Mouse (Mus musculus) CH12F3 (cell line): Measurements from ENCODE around the gene Timm50.

Experiments used
- in situ Hi-C: fragments of 300-500 bp; cut with MboI; formaldehyde crosslinking; loops from 2 replicates; pipeline ENCODE4 v1.14.3; 2020; ENCODE audit warnings: low sequenced_read_pairs

Timm50 gene

DNA sequence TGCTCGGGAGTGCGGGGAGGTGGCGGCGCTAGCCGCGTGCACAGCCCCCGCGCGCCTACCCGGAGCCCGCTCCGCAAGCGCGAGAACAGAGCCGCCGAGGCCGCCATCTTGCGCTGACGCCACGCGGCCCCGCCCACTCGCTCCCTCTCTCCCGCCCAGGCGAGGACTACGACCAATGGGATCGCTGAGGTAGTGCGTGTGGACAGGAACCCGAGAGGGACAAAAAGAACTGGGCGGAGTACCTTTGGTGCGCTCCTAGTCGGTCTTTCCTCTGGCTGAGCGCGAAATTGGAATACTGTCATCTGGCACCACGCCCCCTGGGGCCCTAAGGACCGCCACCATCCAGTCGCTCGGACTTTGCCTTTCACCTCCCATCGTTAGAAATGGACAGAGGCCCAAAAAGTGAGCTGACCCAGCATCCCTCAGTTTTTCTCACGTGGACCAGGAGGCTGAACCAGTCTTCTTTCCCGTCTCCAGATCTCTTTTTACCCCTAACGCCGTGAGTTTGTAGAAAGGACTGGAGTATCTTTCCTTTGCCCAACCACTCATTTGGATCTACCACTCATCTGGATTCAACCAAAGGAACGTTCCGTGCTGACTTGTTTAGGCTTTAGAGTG lies at the start of gene Timm50:
Timm50 (minus strand) TSS at position 147 of the 618 bp plus-strand sequence.
- in situ Hi-C loops: no loop called here

DNA sequence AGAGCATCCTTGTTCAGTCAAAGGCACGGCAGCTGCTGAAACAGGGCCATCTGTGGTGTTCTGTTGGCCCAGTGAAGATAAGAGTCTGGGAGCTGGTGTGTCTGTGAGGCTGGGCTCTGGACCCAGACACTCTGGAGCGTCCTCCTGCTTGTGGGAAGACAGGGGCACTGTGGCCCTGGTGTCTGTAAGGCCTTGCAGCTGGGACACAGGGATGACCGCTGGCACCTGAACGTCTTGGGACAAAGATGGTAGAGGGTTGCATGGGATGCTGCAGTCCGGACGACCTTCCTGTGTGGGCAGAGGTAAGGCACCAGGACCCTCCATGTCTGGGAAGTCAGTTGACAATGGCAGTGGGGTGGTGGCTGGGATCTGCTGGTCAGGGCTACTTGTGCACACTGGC lies 48.4 kb upstream of the Timm50 start:
- in situ Hi-C loops: no loop called here

DNA sequence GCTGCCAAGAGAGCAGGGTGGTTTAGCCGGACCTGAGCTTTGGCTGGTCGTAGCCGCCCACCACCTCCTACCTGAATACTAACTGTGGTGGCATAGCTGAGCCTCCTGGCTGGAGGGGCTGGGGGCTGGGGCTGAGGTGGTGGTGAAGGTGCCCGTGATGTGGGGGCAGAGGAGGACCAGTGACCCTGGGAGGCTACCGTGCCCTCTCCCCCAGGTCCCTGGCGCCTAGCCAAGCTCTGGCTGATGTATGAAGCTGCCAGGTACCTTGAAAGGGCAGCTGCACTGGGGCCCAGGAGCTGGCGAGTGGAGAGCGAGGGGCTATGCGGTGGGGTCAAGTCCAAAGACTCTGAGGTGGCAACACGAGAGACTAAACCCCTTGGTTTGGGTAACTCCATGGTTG lies 48.0 kb upstream of the Timm50 start:
- in situ Hi-C loops: no loop called here

DNA sequence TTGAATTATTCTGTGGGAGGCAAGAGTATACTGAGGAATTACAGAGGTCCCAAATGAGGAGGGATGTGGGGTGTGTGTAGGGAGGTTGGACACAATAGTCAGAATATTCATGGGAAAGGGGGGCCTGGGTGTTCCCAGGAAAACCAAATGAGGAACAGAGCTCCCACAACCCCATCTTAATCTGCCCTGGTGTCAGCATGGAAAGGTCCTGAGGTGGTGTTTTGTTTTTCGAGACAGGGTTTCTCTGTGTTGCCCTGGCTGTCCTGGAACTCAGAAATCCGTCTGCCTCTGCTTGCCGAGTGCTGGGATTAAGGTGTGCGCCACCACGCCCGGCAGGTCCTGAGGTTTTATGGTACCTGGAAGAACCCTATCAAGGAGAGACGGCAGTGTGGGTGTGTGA lies 46.6 kb upstream of the Timm50 start:
- in situ Hi-C loops: no loop called here

DNA sequence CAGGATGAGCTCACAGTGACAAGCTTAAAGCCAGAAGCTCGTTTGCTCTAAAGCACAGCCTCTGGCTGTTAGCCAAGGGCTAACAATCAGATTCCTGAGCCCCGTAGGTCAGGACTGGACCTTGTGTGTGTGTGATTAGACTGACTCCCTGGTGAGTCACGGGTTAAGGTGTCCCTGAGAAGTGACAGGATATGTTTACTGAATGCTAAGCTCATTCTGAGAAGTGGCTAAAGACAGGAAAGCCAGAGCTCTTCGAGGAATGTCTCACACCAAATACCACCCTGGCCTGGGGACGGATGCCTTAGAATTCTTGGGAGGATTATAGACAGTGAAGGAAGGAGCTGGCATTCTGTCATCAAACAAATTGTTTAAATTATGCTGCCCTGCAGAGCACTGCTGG lies 46.1 kb upstream of the Timm50 start:
- in situ Hi-C loops: no loop called here

DNA sequence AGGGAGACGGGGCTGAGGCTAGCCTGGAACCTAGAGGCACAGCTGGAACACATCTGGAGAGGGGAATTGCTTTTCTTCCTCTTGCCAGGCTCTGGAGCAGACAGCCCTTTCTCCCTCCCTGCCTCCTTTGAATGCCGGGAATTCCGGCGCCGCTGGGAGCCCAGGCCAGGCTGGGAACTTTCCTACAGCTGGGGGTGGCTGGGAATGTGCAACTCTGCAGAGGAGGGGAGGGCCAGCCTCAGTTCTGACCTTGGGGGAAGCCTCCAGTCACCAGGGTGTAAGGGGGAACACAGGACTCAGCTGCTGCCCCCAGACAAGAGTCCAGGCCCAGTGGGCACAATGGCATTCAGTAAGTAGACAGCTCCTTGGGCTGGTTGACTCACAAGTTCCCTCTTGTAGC lies 45.1 kb upstream of the Timm50 start:
- in situ Hi-C loops: no loop called here

DNA sequence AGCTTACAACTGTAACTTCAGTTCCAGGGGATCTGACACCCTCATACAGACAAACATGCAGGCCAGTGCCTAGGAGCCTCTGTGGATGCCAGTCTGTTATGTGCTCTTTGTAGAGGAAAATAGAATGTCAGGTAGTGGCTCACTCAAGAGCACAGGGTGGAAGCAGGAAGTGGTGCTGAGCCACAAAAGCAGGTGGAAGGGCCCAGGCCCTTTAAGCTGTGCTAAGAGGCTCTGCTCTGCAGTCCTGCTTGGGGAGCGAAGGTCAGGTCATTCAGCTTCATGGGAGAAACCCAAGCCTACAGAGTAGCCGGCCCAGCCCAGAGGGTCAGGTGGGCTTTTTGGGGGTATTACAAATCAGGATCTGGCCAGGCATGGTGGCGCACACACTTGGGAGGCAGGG lies 43.3 kb upstream of the Timm50 start:
- in situ Hi-C loops: no loop called here

DNA sequence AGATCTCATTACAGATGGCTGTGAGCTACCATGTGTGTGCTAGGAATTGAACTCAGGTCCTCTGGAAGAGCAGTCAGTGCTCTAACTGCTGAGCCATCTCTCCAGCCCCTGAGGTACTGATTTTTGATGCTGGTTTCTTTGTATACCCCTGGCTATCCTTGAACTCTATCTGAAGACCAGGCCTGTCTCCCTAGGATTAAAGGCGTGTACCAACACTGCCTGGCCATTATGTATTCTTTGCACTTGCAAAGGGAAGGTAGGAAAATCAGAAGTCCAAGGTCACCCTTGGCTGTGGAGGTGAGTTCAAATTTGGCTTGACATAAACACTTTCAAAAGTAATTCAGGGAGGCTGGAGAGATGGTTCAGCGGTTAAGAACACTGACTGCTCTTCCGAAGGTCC lies 42.7 kb upstream of the Timm50 start:
- in situ Hi-C loops: no loop called here

DNA sequence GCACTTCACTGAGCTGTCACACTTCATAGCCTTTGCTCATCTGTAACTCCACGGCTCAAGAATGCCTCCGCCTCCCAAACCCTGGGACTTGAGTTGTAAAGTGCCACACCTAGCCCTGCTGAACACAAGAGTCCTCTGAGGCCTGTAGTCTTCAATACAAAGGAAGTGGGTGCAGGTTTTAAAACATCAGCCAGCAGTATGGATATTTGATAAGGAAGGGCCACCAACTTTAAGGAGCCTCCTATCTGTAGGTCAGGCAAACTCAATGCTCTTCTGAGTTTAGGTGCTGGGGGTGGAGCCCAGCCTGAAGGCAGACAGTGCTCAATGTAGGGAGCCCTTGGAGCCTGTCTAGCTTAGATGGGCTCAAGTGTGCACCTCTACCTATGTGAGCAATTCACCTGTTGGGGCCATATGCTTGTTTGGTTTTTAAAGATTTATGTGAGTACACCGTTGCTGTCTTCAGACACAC lies 42.3 kb upstream of the Timm50 start:
- in situ Hi-C loops: no loop called here

DNA sequence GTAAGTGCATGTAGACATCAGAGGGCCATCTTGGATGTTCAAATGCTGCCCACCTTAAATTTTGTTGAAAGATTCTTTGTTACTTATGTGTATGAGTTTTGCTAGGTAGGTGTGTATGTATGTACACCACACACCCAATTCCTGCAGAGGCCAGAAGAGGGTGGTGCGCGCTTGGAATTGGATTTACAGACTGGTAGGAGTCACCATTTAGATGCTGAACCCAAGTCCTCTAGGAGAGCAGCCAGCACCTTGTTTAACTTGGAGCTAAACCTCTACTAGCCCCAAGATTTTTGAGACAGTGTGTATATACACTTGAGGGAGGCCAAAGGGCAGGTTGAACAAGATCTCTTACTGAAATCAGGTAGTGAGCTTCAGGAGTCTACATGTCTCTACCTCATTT lies 41.4 kb upstream of the Timm50 start:
- in situ Hi-C loops: no loop called here

DNA sequence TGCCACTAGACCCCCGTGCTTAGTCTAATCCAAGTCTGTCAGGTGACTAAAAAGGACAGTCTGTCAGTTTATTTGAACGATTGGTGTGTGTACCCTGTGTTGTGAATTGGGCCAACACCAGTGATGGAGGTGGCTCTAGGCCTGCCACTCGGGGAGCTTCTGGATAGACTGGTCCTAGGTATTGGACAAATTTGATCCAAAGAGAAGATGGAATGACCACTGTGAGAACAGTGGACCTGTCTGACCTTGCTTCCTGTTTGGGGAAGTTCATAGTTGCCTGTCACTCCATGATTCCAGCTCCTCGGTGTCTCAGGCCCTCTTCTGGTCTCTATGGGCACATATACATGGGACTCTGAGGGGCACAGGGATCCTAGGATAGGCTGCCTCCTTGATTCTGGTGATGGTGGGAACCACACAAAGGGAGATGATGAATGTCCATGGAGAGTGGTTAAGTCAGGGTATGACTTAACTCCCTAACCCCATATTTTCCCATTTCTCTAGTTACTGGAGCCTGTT lies 39.9 kb upstream of the Timm50 start:
- in situ Hi-C loops: no loop called here

DNA sequence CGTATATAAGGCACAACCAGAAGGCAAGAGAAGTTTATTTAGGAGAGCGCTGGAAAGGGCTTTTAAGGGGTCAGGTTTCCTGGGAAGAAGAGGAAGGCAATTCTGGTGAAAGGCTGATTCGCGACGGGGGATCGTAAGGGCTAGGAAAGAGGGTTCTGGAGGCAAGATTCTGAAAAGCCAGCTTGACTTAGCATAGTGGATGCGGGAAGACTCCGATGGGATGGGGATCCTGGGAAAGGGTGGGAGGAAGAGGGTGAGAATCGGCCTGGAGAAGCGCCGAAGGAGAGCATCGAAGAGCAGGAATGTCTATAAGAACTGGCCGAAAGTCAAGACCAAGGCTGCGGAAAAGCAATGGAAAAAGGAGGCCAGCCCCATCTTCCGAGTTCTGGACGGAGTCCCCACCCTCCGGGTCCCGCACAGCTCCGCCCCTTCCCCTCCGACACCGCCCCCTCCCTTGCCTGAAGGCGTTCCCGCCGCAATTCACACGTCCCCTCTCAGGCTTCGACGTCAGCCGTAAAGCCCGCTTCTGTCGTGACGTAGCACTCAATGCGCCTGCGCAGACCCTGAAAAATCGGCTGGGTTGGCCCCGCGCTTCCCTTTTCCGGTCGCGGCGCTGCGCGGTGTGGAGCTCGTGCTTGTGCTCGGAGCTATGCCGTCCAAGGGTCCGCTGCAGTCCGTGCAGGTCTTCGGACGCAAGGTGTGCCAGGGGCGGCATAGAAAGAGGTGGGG lies 38.4 kb upstream of the Timm50 start, which contains the start of gene Rps16:
Rps16 (plus strand) TSS at position 498 of the 729 bp plus-strand sequence.
- in situ Hi-C loops: no loop called here

DNA sequence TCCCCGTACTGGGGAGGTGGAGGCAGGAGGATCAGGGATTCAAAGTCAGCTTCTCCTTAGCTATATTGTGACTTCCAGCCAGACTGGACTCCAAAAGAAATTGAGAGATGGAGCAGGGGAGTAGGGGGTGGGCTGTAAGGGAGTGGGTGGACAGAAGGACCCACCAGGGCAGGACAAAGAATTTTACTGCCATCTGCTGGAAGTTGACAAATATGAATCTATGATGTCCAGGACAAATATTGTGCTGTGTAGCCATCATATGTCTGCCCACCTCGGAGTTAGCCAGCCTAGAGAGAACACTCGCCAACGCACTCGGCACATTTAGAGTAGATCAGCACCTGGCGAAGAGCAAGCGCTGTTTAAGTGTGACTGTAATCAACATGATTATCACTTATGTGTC lies 36.7 kb upstream of the Timm50 start:
- in situ Hi-C loops: no loop called here

DNA sequence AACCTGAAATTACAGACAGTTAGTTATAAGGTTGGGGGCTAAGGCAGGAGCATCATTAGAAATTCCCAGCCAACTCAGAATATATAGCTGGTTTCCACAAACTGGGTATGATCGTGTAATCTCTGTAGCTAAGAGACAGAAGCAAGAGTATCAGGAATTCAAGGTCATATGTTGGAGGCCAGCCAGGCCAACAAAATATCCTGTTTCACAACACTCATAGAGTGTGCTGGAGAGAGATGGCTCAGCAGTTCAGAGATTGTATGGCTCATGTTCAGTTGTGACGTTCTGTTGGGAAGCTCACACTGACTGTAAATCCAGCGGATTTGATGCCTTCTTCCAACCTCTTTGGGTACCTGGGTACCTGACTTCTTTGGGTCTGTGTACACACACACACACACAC lies 35.9 kb upstream of the Timm50 start:
- in situ Hi-C loops: no loop called here

DNA sequence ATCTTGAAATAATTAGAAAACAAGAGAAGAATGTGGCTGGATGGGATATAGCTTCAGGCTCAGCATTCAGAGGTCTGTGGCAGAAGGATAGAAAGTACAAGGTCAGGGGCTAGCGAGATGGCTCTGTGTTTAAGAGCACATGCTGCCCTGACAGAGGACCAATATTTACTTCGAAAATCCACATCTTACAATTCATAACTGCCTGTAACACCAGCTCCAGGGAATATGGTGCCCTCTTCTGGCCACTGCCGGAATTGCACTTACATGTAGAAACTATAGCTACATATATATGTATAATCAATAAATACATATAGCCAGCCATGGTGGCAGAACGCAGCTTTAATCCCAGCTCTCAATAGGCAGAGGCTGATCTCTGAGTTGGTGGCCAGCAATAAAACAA lies 32.8 kb upstream of the Timm50 start:
- in situ Hi-C loops: no loop called here

DNA sequence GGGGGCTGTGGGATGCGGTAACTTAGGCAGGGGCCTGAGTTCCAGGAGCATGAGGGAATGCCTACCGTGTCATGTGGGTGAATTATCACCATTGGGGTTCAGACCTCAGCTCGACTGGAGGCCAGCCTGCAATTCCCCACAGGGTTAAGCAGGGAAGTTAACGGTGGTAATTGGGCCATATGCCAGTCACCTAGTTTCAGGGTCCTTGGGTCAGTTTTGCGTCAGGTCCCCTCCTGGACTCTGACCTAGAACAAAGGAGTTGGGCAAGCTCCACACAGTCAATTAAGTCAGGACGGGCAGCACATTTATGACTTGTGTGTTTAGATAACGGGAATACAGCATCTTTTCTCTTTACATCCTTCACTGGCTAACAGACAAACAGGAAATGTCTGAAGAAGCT lies 29.5 kb upstream of the Timm50 start:
- in situ Hi-C loops: no loop called here

DNA sequence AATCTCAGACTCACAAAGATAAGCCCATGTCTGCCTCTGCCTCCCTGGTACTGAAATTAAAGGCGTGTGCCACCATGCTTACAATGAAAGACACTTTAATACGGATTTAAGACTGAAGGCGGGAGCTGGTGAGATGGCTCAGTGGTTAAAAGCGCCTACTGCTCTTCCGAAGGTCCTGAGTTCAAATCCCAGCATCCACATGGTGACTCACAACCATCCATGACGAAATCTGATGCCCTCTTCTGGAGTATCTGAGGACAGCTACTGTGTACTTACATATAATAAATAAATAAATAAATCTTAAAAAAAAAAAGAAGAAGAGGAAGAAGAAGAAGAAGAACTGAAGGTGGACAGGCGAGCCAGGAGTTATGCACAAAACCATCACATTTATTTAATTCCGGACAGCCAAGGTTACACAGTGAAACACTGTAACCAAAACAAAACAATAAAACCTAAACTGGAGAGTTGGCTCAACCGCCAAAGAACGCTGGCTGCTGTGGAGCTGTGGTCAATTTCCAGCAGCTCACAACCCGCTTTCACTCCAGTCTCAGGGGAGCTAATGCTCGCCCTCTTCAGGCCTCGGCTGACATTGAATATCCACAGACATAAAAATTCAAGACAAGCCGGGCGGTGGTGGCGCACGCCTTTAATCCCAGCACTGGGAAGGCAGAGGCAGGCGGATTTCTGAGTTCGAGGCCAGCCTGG lies 27.5 kb upstream of the Timm50 start:
- in situ Hi-C loops: no loop called here

DNA sequence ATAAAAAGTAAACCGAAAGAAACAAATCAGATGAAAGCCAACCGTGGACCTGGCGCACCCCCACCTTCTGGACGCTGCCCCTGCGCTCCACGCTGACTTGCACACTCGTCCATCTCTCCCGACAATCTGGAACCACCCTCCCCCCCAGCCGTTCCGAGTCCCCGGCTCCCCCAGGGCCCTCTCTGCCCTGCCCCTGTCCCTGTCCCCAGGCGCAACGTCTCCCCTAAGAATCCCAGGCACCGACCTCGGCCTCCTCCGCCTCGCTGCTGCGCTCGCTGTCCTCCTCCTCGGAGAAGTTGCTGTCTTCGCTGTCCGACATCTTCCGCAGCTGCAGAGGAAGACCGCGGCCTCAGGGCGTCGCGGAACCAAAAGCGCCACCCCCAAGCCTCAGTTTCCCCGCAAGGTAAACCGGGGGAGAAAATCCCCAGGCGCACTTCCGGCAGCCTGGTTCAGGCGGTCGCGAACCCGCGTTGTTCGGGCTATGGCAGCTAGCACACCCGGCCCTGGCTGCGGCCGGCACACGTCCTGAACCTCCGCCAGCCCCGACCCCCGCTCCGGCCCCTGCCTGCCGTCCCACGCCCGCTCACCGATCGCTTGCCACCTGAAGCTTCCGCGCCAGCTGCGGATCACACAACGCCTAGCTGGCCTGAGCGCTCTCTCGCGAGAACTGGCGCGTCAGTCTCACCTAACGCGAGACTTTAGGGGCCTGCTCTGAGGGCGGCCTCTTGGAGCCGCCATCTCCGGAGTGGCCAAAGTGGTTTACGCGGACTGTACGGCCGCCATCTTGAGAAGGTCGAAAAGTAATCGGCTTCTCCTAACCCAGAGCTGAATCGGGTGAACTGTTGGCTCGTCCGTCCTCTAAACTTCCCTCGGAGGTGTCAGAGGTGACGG lies 26.5 kb upstream of the Timm50 start, which contains the start of gene Supt5:
Supt5 (minus strand) TSS at position 639 of the 891 bp plus-strand sequence.
- in situ Hi-C loops: no loop called here

DNA sequence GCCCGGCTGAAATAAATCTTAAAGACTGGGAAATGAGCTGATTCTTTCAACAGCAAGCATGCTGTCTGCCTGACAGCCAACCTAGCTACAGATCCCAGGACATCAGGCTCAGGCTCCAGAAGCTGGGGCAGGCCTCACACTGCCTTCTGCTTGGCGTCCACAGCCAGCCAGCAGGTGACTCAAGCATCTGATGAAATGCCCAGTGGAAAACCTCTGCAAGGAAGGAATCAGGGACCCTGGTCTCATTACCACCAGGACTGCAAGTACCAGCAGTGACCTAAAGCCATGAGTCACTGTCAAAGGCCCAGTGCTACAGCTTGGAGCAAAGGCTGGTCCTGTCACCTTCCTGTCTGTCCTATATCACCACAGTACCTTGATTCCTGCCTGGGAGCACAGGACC lies 23.6 kb upstream of the Timm50 start:
- in situ Hi-C loops: no loop called here

DNA sequence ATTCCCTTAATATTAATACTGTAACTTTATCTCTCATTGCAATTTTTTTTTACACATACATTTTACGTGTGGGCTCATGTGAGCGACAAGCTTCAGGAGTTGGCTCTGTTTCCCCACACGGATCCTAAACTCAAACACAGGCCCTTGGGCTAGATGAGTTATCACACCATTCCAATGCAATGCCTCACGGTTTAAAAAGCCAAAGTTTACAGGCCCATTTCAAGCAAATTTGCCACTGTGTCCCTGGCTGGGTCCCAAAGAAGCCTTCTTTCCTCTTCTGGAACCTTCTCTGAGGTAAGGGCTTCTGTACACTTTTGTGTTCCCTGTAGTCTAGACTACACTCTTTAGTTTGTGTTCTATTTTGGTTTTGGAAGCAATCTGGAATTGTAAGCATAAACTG lies 22.7 kb upstream of the Timm50 start:
- in situ Hi-C loops: no loop called here

DNA sequence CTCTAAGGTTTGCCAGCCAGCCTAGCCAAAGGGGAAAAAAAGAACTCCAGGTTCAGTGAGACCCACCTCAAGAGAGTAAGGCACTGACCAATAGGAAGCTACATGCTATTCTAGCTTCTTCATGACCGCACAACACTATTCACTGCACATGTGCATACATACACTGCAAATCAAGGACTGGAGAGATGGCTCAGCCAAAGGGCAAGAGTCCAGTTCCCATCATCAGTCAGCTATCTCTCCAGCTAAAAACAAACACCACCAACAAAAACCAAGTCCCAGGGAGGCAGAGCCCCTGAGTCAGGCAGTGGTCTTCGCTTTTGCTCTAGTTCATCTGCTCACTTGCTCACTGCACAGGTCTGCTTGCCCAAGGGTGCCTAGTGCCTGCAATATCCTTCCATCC lies 16.4 kb upstream of the Timm50 start:
- in situ Hi-C loops: no loop called here
